Mouse (Mus musculus) ES-E14 (cell line): ENCODE data around the gene Lingo4. TPM values are rescaled to one million over a fixed set of nuclear protein-coding genes. Genes with fewer than 3 reads are reported as not detected.
A peak's percentile ranks its signal among the peaks of the same experiment; 100 is the strongest.

Experiments
- DNase-seq: peaks from one replicate; pipeline ENCODE4 v3.0.0-alpha.2; 2013; ENCODE audit warnings: low read depth, low spot score
- H3K27ac ChIP-seq: 2 replicates; pipeline ENCODE4 v1.5.1; 2012; ENCODE audit warnings: low read depth, mild to moderate bottlenecking, low read length, moderate library complexity, mixed read lengths; ENCODE audit not compliant: poor library complexity, insufficient read depth, severe bottlenecking
- H3K36me3 ChIP-seq: 2 replicates; pipeline ENCODE4 v1.6.1; 2012; ENCODE audit warnings: mild to moderate bottlenecking, low read length, moderate library complexity, mixed read lengths; ENCODE audit not compliant: control insufficient read depth, poor library complexity, insufficient read depth, severe bottlenecking
- H3K4me1 ChIP-seq, 2 experiments: fragments of 150-350 bp in 1 of 2; sonication (generic) in 1 of 2; 2 replicates each; pipeline ENCODE4 v1.6.1; 2012; ENCODE audit warnings: low read length in 2 of 2, mild to moderate bottlenecking in 1 of 2, mixed read lengths in 1 of 2; ENCODE audit not compliant: control insufficient read depth in 2 of 2, insufficient read depth in 2 of 2, poor library complexity in 1 of 2
- H3K4me3 ChIP-seq, 2 experiments: fragments of 150-350 bp in 1 of 2; sonication (generic) in 1 of 2; 2 replicates each; pipeline ENCODE4 v1.5.1; 2012; ENCODE audit warnings: low read length in 2 of 2, low read depth in 1 of 2, mild to moderate bottlenecking in 1 of 2, mixed read lengths in 1 of 2; ENCODE audit not compliant: insufficient read depth in 1 of 2, poor library complexity in 1 of 2, severe bottlenecking in 1 of 2
- H3K9ac ChIP-seq: 2 replicates; pipeline ENCODE4 v1.6.1; 2012; ENCODE audit warnings: low read depth, mild to moderate bottlenecking, low read length, mixed read lengths; ENCODE audit not compliant: poor library complexity, insufficient read depth, severe bottlenecking
- H3K9me3 ChIP-seq: fragments of 150-350 bp; sonication (generic); 2 replicates; pipeline ENCODE4 v1.6.1; 2012; ENCODE audit warnings: low read depth, mild to moderate bottlenecking, low read length; ENCODE audit not compliant: control insufficient read depth, insufficient read depth
- CHD2 ChIP-seq: IDR thresholded peaks from 2 replicates; pipeline ENCODE4 v1.6.1; 2014; ENCODE audit warnings: mild to moderate bottlenecking, low read depth, low read length, inconsistent platforms
- HCFC1 ChIP-seq: IDR thresholded peaks from 2 replicates; pipeline ENCODE4 v1.6.1; 2012; ENCODE audit warnings: low read length, inconsistent platforms, borderline replicate concordance; ENCODE audit not compliant: insufficient read depth
- MAFK ChIP-seq: IDR thresholded peaks from 2 replicates; pipeline ENCODE4 v1.6.1; 2014; ENCODE audit warnings: mild to moderate bottlenecking, low read depth, low read length, inconsistent platforms; ENCODE audit not compliant: insufficient read depth
- ZC3H11A ChIP-seq: IDR thresholded peaks from 2 replicates; pipeline ENCODE4 v1.6.1; 2012; ENCODE audit warnings: low read depth, mild to moderate bottlenecking, inconsistent platforms, low read length, borderline replicate concordance
- ZNF384 ChIP-seq: IDR thresholded peaks from 2 replicates; pipeline ENCODE4 v1.6.1; 2012; ENCODE audit warnings: low read depth, low read length, inconsistent platforms
- in situ Hi-C, 2 experiments: fragments of 600-800 bp; cut with MboI; formaldehyde crosslinking; loops; one replicate each; pipeline ENCODE4 v1.15.1; 2025; ENCODE audit warnings: low sequenced_read_pairs in 2 of 2, inconsistent platforms in 1 of 2; ENCODE audit not compliant: unreplicated experiment in 2 of 2
- total RNA-seq: library from RNA; depleted of rRNA; stranded (reverse); fragments of 300-350 nt; gene quantifications from 2 replicates; pipeline ENCODE4 v1.2.3, GENCODE M21; 2012

Lingo4 gene
- total RNA-seq, 1 experiment = not detected

- Histone ChIP-seq H3K9ac (no peak overlapping the region), H3K36me3 (no peaks in the 10 kb centered on the region), H3K4me1 (peaks cover 0 to 9% of the 10 kb centered on the region in 2 experiments; a peak in 2 of 4 replicates), H3K4me3 (no peak overlapping the region), H3K9me3 (no peaks in the 10 kb centered on the region), H3K27ac (no peak overlapping the region)
- in situ Hi-C loops = no loop called here
- TF ChIP-seq ZNF384 (no peak), HCFC1 (no peak), ZC3H11A (no peak), CHD2 (no peak), MAFK (no peak)
- DNase-seq = no peak
Observed at GRCm38 (mm10) chr3:94371637-94372036, 26.7 kb upstream of the Lingo4 start.

GRCm38 (mm10) chr3:94372038-94372437 is 26.3 kb upstream of the Lingo4 start:
- Histone ChIP-seq H3K9ac (no peak overlapping the region), H3K36me3 (no peaks in the 10 kb centered on the region), H3K27ac (no peak overlapping the region), H3K4me3 (no peak overlapping the region), H3K4me1 (peaks cover 0 to 11% of the 10 kb centered on the region in 2 experiments; a peak in 3 of 4 replicates), H3K9me3 (no peaks in the 10 kb centered on the region)
- in situ Hi-C loops = no loop called here
- TF ChIP-seq ZC3H11A (no peak), HCFC1 (no peak), MAFK (no peak), CHD2 (no peak), ZNF384 (no peak)
- DNase-seq = no peak

GRCm38 (mm10) chr3:94372641-94373040 is 25.7 kb upstream of the Lingo4 start, which contains the start of gene Rorc:
Gene Rorc, plus strand, starts transcription at chr3:94372794.
- TF ChIP-seq CHD2 = no peak
- Histone ChIP-seq H3K4me3 (peak within 1 kb of the TSS; percentile 43 to 44; a peak in 3 of 4 replicates), H3K27ac (no peak within 1 kb of the TSS), H3K4me1 (peaks cover 0 to 17% of the 10 kb centered on the region in 2 experiments; a peak in 3 of 4 replicates), H3K36me3 (no peaks in the 10 kb centered on the region), H3K9me3 (no peaks in the 10 kb centered on the region), H3K9ac (no peak within 1 kb of the TSS)
- DNase-seq = no peak
- in situ Hi-C loops = no loop called here

- no peak overlapping the region for H3K9ac ChIP-seq
- H3K27ac ChIP-seq = no peak overlapping the region
- TF ChIP-seq HCFC1 = no peak
- TF ChIP-seq ZNF384 = no peak
- no peak for TF ChIP-seq CHD2
- no peak for TF ChIP-seq MAFK
- no peak for TF ChIP-seq ZC3H11A
- peak overlapping the region; percentile 43 to 44; a peak in 3 of 4 replicates for H3K4me3 ChIP-seq
- peaks cover 0 to 19% of the 10 kb centered on the region in 2 experiments for H3K4me1 ChIP-seq
- no peaks in the 10 kb centered on the region for H3K36me3 ChIP-seq
- in situ Hi-C loops = no loop called here
- DNase-seq = no peak
- no peaks in the 10 kb centered on the region for H3K9me3 ChIP-seq
Observed at GRCm38 (mm10) chr3:94373090-94373489, 25.2 kb upstream of the Lingo4 start.

- in situ Hi-C loops = no loop called here
- no peak overlapping the region for H3K9ac ChIP-seq
- H3K4me3 ChIP-seq = no peak overlapping the region; a peak in 1 of 4 replicates
- H3K4me1 ChIP-seq = peaks cover 0 to 19% of the 10 kb centered on the region in 2 experiments
- H3K36me3 ChIP-seq = no peaks in the 10 kb centered on the region
- no peaks in the 10 kb centered on the region for H3K9me3 ChIP-seq
- TF ChIP-seq ZNF384 (no peak), HCFC1 (no peak), ZC3H11A (no peak), MAFK (no peak), CHD2 (no peak)
- H3K27ac ChIP-seq = no peak overlapping the region
- DNase-seq = no peak
Observed at GRCm38 (mm10) chr3:94373597-94374011, 24.7 kb upstream of the Lingo4 start.
